Mouse (Mus musculus) frontal cortex, postnatal 14 days (tissue): ENCODE results near the gene Gm4187.
"Not testable (repeated sequence)": the region's sequence is repeated elsewhere in the genome, so short reads cannot be mapped to it uniquely, and the experiment has no call there.

Experiments used
- DNase-seq, 2 experiments: peaks; one replicate each; pipeline ENCODE4 v3.0.0; 2022; ENCODE audit warnings: low spot score in 2 of 2

Gm4187 gene

DNA sequence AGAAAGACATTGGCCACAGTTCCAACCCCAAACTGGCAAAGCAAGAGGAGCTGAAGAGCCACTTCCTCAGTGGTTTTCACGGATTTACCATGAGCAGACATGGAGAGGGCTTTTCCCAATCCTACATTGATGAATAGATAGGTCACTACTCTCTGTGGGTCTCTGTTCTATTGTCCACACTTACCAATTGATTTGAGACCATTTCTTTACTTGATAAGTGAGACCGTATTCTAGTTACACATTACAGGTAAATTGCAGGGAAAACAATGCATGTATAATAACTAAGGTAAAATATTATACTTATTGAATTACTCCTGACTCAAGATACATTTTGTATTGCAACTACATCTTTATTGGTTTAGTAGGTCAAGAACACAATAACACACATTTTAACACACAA lies at the start of gene Gm4187:
Gm4187 (minus strand) TSS at position 101 of the 400 bp plus-strand sequence.
- not testable (repeated sequence) for DNase-seq

DNA sequence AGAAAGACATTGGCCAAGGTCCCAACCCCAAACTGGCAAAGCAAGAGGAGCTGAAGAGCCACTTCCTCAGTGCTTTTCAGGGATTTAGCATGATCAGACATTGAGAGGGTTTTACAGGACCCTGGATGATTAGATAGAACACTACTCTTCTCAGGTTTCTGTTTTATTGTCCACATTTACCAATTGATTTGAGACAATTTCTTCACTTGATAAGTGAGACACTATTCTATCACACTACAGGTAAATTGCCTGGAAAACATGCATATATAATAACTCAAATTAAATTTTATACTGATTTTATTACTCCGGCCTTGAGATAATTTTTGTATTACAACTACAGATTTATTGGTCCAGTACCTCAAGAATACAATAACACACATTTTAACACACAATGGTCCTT lies 41.4 kb upstream of the Gm4187 start, which contains the start of gene Gm8660:
Gm8660 (minus strand) TSS at position 101 of the 400 bp plus-strand sequence.
- not testable (repeated sequence) for DNase-seq
